Mouse (Mus musculus) liver, embryonic 14.5 days (tissue): Measurements from ENCODE around the gene Ascl5. TPM values are rescaled to one million over a fixed set of nuclear protein-coding genes. Genes with fewer than 3 reads are reported as not detected.

Source experiments
- ATAC-seq: fragments of 200-750 bp; cut with Nextera tagmentation; 2 replicates; pipeline ENCODE4 v1.8.0; 2017; ENCODE audit warnings: moderate number of reproducible peaks, mild to moderate bottlenecking, moderate library complexity; ENCODE audit not compliant: insufficient read depth
- DNase-seq, 3 experiments: peaks; one replicate each; pipeline ENCODE4 v3.0.0-alpha.2; 2012 to 2013; ENCODE audit warnings: low read depth in 3 of 3, low spot score in 3 of 3
- H3K27ac ChIP-seq: fragments of 300-500 bp; sonication (generic); 2 replicates; pipeline ENCODE4 v1.5.1; 2014; ENCODE audit warnings: moderate library complexity, mild to moderate bottlenecking, control low read depth, inconsistent platforms
- H3K27me3 ChIP-seq: fragments of 300-500 bp; sonication (generic); 2 replicates; pipeline ENCODE4 v1.6.1; 2014; ENCODE audit warnings: mild to moderate bottlenecking, low read length, moderate library complexity; ENCODE audit not compliant: control insufficient read depth, insufficient read depth
- H3K36me3 ChIP-seq: fragments of 300-500 bp; sonication (generic); replicated peaks from 2 replicates; pipeline ENCODE4 v1.6.1; 2014; ENCODE audit warnings: low read depth; ENCODE audit not compliant: control insufficient read depth, insufficient read depth
- H3K4me1 ChIP-seq, 2 experiments: fragments of 200-500 bp in 1 of 2; fragments of 300-500 bp in 1 of 2; sonication (generic) in 1 of 2; replicated peaks; 2 replicates each; pipeline ENCODE4 v1.6.1; 2012 to 2014; ENCODE audit warnings: antibody characterized with exemption in 1 of 2, inconsistent platforms in 1 of 2, low read length in 1 of 2; ENCODE audit not compliant: control insufficient read depth in 2 of 2, insufficient read depth in 2 of 2
- H3K4me2 ChIP-seq: fragments of 300-500 bp; sonication (generic); 2 replicates; pipeline ENCODE4 v1.6.1; 2014; ENCODE audit warnings: low read depth, mild to moderate bottlenecking, control low read depth, moderate library complexity
- H3K4me3 ChIP-seq, 2 experiments: fragments of 200-500 bp in 1 of 2; fragments of 300-500 bp in 1 of 2; sonication (generic) in 1 of 2; 2 replicates each; pipeline ENCODE4 v1.5.1; 2012 to 2014; ENCODE audit warnings: low read depth in 2 of 2, low read length in 2 of 2, mild to moderate bottlenecking in 2 of 2, control low read depth in 1 of 2, inconsistent platforms in 1 of 2, moderate library complexity in 1 of 2; ENCODE audit not compliant: insufficient read depth in 1 of 2
- H3K9ac ChIP-seq: fragments of 300-500 bp; sonication (generic); replicated peaks from 2 replicates; pipeline ENCODE4 v1.6.1; 2014; ENCODE audit warnings: mild to moderate bottlenecking, control low read depth, moderate library complexity
- H3K9me3 ChIP-seq: fragments of 300-500 bp; sonication (generic); 2 replicates; pipeline ENCODE4 v1.6.1; 2016; ENCODE audit warnings: low read length, mixed read lengths; ENCODE audit not compliant: control insufficient read depth
- CTCF ChIP-seq: IDR thresholded peaks from 2 replicates; pipeline ENCODE4 v1.5.1; 2016; ENCODE audit warnings: antibody characterized with exemption, low read depth, control low read depth
- EP300 ChIP-seq: IDR thresholded peaks from 2 replicates; pipeline ENCODE4 v1.6.1; 2016; ENCODE audit warnings: antibody characterized with exemption, low read depth
- WGBS: fragments of 180-500 bp; shearing (Covaris S2); extraction: QIAGEN DNeasy Blood & Tissue Kit; methylation state at CpG from one replicate; pipeline ENCODE4 v1.1.7; 2014; ENCODE audit not compliant: insufficient replicate concordance; 5-methylcytosine and 5-hydroxymethylcytosine counted together
- polyA plus RNA-seq, 2 experiments: library from polyadenylated mRNA; depleted of rRNA in 1 of 2; stranded (reverse) in 1 of 2; unstranded in 1 of 2; fragments of >200 nt; fragmentation: Nextera tagmentation in 1 of 2; extraction: Ambion mirVana in 1 of 2; gene quantifications; 2 replicates each; pipeline versions ENCODE4 v1.2.1 to v1.2.3; 2012 to 2014

Ascl5 gene
- polyA plus RNA-seq, 2 experiments: not detected

GRCm38 (mm10) chr1:136017907-136018313 lies 32.7 kb upstream of the Ascl5 start:
- TF ChIP-seq CTCF (0 out of 2 replicates have a peak, but pooled peaks have one; percentile 3), EP300 (no peak)
- peak; percentile 80 for ATAC-seq
- H3K9ac ChIP-seq: peak overlapping the region; percentile 97

GRCm38 (mm10) chr1:136018390-136019189 lies 32.0 kb upstream of the Ascl5 start:
- H3K4me3 ChIP-seq: peak overlapping the region; percentile 83 to 96
- no peaks in the 10 kb centered on the region for H3K9me3 ChIP-seq
- DNase-seq: peak in 1 of 3 experiments; percentile 29
- peak overlapping the region; percentile 97 for H3K9ac ChIP-seq
- peak overlapping the region; percentile 84 for H3K27ac ChIP-seq
- H3K36me3 ChIP-seq: peaks cover 18% of the 10 kb centered on the region
- peak; percentile 19 for ATAC-seq
- no peak for TF ChIP-seq CTCF
- TF ChIP-seq EP300: no peak
- no peaks in the 10 kb centered on the region for H3K27me3 ChIP-seq
- H3K4me2 ChIP-seq: peak overlapping the region; percentile 93
- 10% methylated on average over 24 of the region's 24 CpGs for WGBS
- peaks cover 38 to 43% of the 10 kb centered on the region in 2 experiments for H3K4me1 ChIP-seq

More at GRCm38 (mm10) chr1:136017907-136018313, 32.7 kb upstream of the Ascl5 start:
- peak; percentile 89 to 90 (median 90) for DNase-seq
- peak overlapping the region; percentile 83 to 96 for H3K4me3 ChIP-seq
- no peaks in the 10 kb centered on the region for H3K9me3 ChIP-seq
- H3K4me2 ChIP-seq: peak overlapping the region; percentile 93
- H3K36me3 ChIP-seq: peaks cover 18% of the 10 kb centered on the region
- peak overlapping the region; percentile 84 for H3K27ac ChIP-seq
- H3K4me1 ChIP-seq: peaks cover 45 to 48% of the 10 kb centered on the region in 2 experiments
- 1% methylated on average over 22 of the region's 22 CpGs for WGBS
- no peaks in the 10 kb centered on the region for H3K27me3 ChIP-seq

DNA sequence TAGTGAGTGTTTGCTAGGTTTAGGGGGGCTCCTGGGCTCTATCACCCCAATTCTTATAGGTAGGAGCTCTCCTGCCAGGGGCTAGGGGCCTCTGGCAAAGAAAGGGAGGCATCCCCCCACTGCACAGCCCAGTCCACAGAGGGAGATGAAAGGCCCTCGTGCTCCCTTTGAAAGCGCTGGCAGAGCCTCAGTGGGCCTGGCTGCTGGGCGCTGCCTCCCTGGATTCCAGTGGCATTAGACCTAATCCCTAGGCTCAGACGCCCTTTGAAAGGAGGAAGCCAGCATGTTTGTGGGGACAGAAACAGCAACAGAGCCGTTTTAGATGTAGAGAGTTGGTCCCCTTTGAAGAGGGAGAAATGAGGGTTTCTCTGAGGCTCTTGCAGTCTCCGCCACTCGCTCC lies 20.4 kb upstream of the Ascl5 start:
- Histone ChIP-seq H3K4me2 (no peak overlapping the region), H3K27me3 (no peaks in the 10 kb centered on the region), H3K4me1 (no peaks in the 10 kb centered on the region), H3K9ac (no peak overlapping the region), H3K27ac (no peak overlapping the region), H3K9me3 (no peaks in the 10 kb centered on the region), H3K4me3 (no peak overlapping the region), H3K36me3 (peaks cover 79% of the 10 kb centered on the region)
- ATAC-seq (no peak), DNase-seq (no peak)
- no peak for TF ChIP-seq EP300
- TF ChIP-seq CTCF: no peak
- WGBS: 89% methylated on average over 7 of the region's 7 CpGs

DNA sequence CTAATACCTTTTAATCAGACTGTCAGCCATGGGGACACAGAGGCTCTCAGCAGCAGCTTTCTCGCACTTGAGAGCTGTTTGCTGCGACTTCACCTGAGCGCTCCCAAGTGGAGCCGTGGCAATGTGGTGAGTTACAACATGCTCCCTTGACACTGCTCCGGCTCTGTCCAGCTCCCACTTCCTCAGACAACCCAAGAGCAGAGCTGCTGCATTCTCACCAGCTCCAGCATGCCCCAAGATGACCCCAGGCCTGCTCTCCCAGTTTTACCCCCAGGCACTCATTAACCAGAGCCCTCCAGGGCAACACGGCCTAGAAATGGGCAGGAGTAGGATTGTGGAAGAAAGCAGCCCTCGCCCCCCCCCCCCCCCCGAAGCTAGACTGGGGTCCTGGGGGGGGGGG lies 18.9 kb upstream of the Ascl5 start:
- no peak overlapping the region for H3K4me3 ChIP-seq
- H3K27me3 ChIP-seq: no peaks in the 10 kb centered on the region
- no peak overlapping the region for H3K27ac ChIP-seq
- no peak for ATAC-seq
- H3K9ac ChIP-seq: no peak overlapping the region
- peaks cover 69% of the 10 kb centered on the region for H3K36me3 ChIP-seq
- DNase-seq: no peak
- H3K9me3 ChIP-seq: no peaks in the 10 kb centered on the region
- H3K4me2 ChIP-seq: no peak overlapping the region
- no peak for TF ChIP-seq CTCF
- TF ChIP-seq EP300: no peak
- WGBS: 83% methylated on average over 8 of the region's 8 CpGs
- H3K4me1 ChIP-seq: no peaks in the 10 kb centered on the region

GRCm38 (mm10) chr1:136032961-136033360 lies 17.6 kb upstream of the Ascl5 start:
- TF ChIP-seq CTCF (no peak), EP300 (no peak)
- no peak for DNase-seq
- Histone ChIP-seq H3K27ac (no peak overlapping the region), H3K36me3 (peaks cover 57% of the 10 kb centered on the region), H3K4me2 (no peak overlapping the region), H3K9ac (no peak overlapping the region), H3K4me3 (no peak overlapping the region), H3K4me1 (no peaks in the 10 kb centered on the region), H3K27me3 (no peaks in the 10 kb centered on the region), H3K9me3 (no peaks in the 10 kb centered on the region)
- WGBS: 62% methylated on average over 7 of the region's 7 CpGs
- ATAC-seq: no peak
